Mouse (Mus musculus): ENCODE measurements around the gene Gm5724.

GRCm38 (mm10) chr6:141687008-141687407 lies 86.6 kb downstream of the Gm5724 start:
- no peak for TF ChIP-seq CTCF (IDR thresholded peaks at IDR 0.05; ENCODE audit: low read depth, low read length)
- TF ChIP-seq GATA1 (IDR thresholded peaks at IDR 0.05; ENCODE audit: borderline replicate concordance, low read length): no peak
- no peak for TF ChIP-seq TAL1 (conservative IDR thresholded peaks at IDR 0.05; ENCODE audit: low read depth, low read length)

All from G1E (cell line).